Mouse (Mus musculus): ENCODE data around the gene G3bp2. TPM values are rescaled to one million over a fixed set of nuclear protein-coding genes. Genes with fewer than 3 reads are reported as not detected.

G3bp2 gene
- polyA plus RNA-seq, 1 experiment: 127 TPM

GRCm38 (mm10) chr5:92103816-92104415 is 20.4 kb upstream of the G3bp2 start:
- 0 out of 2 replicates have a peak, but pooled peaks cover 1% of the 10 kb centered on the region for H3K4me1 ChIP-seq (ENCODE audit: control insufficient read depth, insufficient read depth, low read length)
- H3K27ac ChIP-seq (ENCODE audit: insufficient read depth, low read length): no peak overlapping the region
- TF ChIP-seq CTCF (IDR thresholded peaks at IDR 0.05; ENCODE audit: extremely low read depth, insufficient read depth, low read length): no peak
- TF ChIP-seq POLR2A (IDR thresholded peaks at IDR 0.05; ENCODE audit: extremely low read depth, insufficient read depth, low read length): no peak
- no peak overlapping the region for H3K4me3 ChIP-seq (ENCODE audit: insufficient read depth, low read length)

GRCm38 (mm10) chr5:92103062-92103461 is 19.5 kb upstream of the G3bp2 start:
- TF ChIP-seq CTCF (IDR thresholded peaks at IDR 0.05; ENCODE audit: extremely low read depth, insufficient read depth, low read length) (no peak), POLR2A (IDR thresholded peaks at IDR 0.05; ENCODE audit: extremely low read depth, insufficient read depth, low read length) (no peak)
- Histone ChIP-seq H3K27ac (ENCODE audit: insufficient read depth, low read length) (no peak overlapping the region), H3K4me1 (ENCODE audit: control insufficient read depth, insufficient read depth, low read length) (0 out of 2 replicates have a peak, but pooled peaks cover 1% of the 10 kb centered on the region), H3K4me3 (ENCODE audit: insufficient read depth, low read length) (no peak overlapping the region)

GRCm38 (mm10) chr5:92101601-92102000 is 18.1 kb upstream of the G3bp2 start:
- TF ChIP-seq POLR2A (IDR thresholded peaks at IDR 0.05; ENCODE audit: extremely low read depth, insufficient read depth, low read length) (no peak), CTCF (IDR thresholded peaks at IDR 0.05; ENCODE audit: extremely low read depth, insufficient read depth, low read length) (no peak)
- H3K4me1 ChIP-seq (ENCODE audit: control insufficient read depth, insufficient read depth, low read length): 0 out of 2 replicates have a peak, but pooled peaks cover 1% of the 10 kb centered on the region
- no peak overlapping the region for H3K4me3 ChIP-seq (ENCODE audit: insufficient read depth, low read length)
- H3K27ac ChIP-seq (ENCODE audit: insufficient read depth, low read length): no peak overlapping the region

- H3K27ac ChIP-seq (ENCODE audit: insufficient read depth, low read length): no peak overlapping the region
- TF ChIP-seq CTCF (IDR thresholded peaks at IDR 0.05; ENCODE audit: extremely low read depth, insufficient read depth, low read length) (no peak), POLR2A (IDR thresholded peaks at IDR 0.05; ENCODE audit: extremely low read depth, insufficient read depth, low read length) (no peak)
- no peaks in the 10 kb centered on the region for H3K4me1 ChIP-seq (ENCODE audit: control insufficient read depth, insufficient read depth, low read length)
- H3K4me3 ChIP-seq (ENCODE audit: insufficient read depth, low read length): no peak overlapping the region
Measured at GRCm38 (mm10) chr5:92098351-92099109, 15.0 kb upstream of the G3bp2 start.

- TF ChIP-seq CTCF (IDR thresholded peaks at IDR 0.05; ENCODE audit: extremely low read depth, insufficient read depth, low read length) (no peak), POLR2A (IDR thresholded peaks at IDR 0.05; ENCODE audit: extremely low read depth, insufficient read depth, low read length) (no peak)
- Histone ChIP-seq H3K27ac (ENCODE audit: insufficient read depth, low read length) (no peak overlapping the region), H3K4me1 (ENCODE audit: control insufficient read depth, insufficient read depth, low read length) (no peaks in the 10 kb centered on the region), H3K4me3 (ENCODE audit: insufficient read depth, low read length) (no peak overlapping the region)
Measured at GRCm38 (mm10) chr5:92097779-92098178, 14.3 kb upstream of the G3bp2 start.

GRCm38 (mm10) chr5:92096786-92097185 is 13.3 kb upstream of the G3bp2 start:
- no peak overlapping the region for H3K27ac ChIP-seq (ENCODE audit: insufficient read depth, low read length)
- no peaks in the 10 kb centered on the region for H3K4me1 ChIP-seq (ENCODE audit: control insufficient read depth, insufficient read depth, low read length)
- TF ChIP-seq POLR2A (IDR thresholded peaks at IDR 0.05; ENCODE audit: extremely low read depth, insufficient read depth, low read length) (no peak), CTCF (IDR thresholded peaks at IDR 0.05; ENCODE audit: extremely low read depth, insufficient read depth, low read length) (no peak)
- H3K4me3 ChIP-seq (ENCODE audit: insufficient read depth, low read length): no peak overlapping the region

- no peak overlapping the region for H3K4me3 ChIP-seq (ENCODE audit: insufficient read depth, low read length)
- no peak overlapping the region for H3K27ac ChIP-seq (ENCODE audit: insufficient read depth, low read length)
- H3K4me1 ChIP-seq (ENCODE audit: control insufficient read depth, insufficient read depth, low read length): no peaks in the 10 kb centered on the region
- TF ChIP-seq CTCF (IDR thresholded peaks at IDR 0.05; ENCODE audit: extremely low read depth, insufficient read depth, low read length) (no peak), POLR2A (IDR thresholded peaks at IDR 0.05; ENCODE audit: extremely low read depth, insufficient read depth, low read length) (no peak)
Measured at GRCm38 (mm10) chr5:92094062-92094415, 10.5 kb upstream of the G3bp2 start.

GRCm38 (mm10) chr5:92093263-92094061 is 9.9 kb upstream of the G3bp2 start:
- TF ChIP-seq POLR2A (IDR thresholded peaks at IDR 0.05; ENCODE audit: extremely low read depth, insufficient read depth, low read length) (no peak), CTCF (IDR thresholded peaks at IDR 0.05; ENCODE audit: extremely low read depth, insufficient read depth, low read length) (no peak)
- Histone ChIP-seq H3K4me3 (ENCODE audit: insufficient read depth, low read length) (no peak overlapping the region), H3K27ac (ENCODE audit: insufficient read depth, low read length) (no peak overlapping the region), H3K4me1 (ENCODE audit: control insufficient read depth, insufficient read depth, low read length) (no peaks in the 10 kb centered on the region)

GRCm38 (mm10) chr5:92087469-92087868 is 4.0 kb upstream of the G3bp2 start:
- no peak for TF ChIP-seq POLR2A (IDR thresholded peaks at IDR 0.05; ENCODE audit: extremely low read depth, insufficient read depth, low read length)
- TF ChIP-seq CTCF (IDR thresholded peaks at IDR 0.05; ENCODE audit: extremely low read depth, insufficient read depth, low read length): no peak

More at GRCm38 (mm10) chr5:92087469-92087868, 4.0 kb upstream of the G3bp2 start:
- Histone ChIP-seq H3K27ac (ENCODE audit: insufficient read depth, low read length) (no peak overlapping the region), H3K4me3 (ENCODE audit: insufficient read depth, low read length) (no peak overlapping the region), H3K4me1 (ENCODE audit: control insufficient read depth, insufficient read depth, low read length) (no peaks in the 10 kb centered on the region)

All from cortical plate, adult 2 months (tissue).